Mouse (Mus musculus) adrenal gland, adult 10 weeks (tissue): Measurements from ENCODE around the gene Olfr893. TPM values are rescaled to one million over a fixed set of nuclear protein-coding genes. Genes with fewer than 3 reads are reported as not detected.

Experiments
- polyA plus RNA-seq: library from polyadenylated mRNA; stranded (reverse); fragments of 350-450 nt; fragmentation: Illumina TruSeq; extraction: RNeasy Lipid Tissue Mini Kit (QIAGEN cat#74804); gene quantifications from one replicate; pipeline ENCODE4 v1.2.3, GENCODE M21; 2014; ENCODE audit warnings: low read depth, low replicate concordance

The Olfr893 gene
- not detected for polyA plus RNA-seq

GRCm38 (mm10) chr9:38208065-38208464, at the start of gene Olfr893:
Olfr893 (plus strand) TSS chr9:38208365.

DNA sequence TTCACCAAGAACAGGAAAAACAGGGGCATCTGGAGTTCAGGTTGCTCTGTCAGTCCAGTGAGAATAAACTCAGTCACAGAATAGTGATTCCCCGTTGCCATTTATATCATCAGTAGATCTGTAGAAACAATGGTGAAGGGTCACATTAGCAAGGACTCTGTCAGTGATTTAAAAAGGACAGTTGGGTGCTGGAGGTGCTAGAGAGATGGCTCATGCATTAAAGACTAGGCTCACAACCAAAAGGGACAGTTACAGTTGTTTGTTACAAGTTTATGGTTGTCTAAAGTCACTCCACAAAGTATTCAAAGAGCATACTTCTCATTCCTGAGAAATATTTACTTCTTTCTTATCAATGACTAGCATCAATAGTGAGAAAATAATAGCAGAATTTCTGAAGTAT, 27.4 kb upstream of the Olfr893 start, which contains the start of gene Olfr891:
TSS of gene Olfr891 (minus strand) at position 101 of the 400 bp plus-strand sequence.

GRCm38 (mm10) chr9:38217755-38218154, 9.6 kb downstream of the Olfr893 start, which contains the start of gene Olfr894:
Olfr894 (plus strand) TSS chr9:38218055.

DNA sequence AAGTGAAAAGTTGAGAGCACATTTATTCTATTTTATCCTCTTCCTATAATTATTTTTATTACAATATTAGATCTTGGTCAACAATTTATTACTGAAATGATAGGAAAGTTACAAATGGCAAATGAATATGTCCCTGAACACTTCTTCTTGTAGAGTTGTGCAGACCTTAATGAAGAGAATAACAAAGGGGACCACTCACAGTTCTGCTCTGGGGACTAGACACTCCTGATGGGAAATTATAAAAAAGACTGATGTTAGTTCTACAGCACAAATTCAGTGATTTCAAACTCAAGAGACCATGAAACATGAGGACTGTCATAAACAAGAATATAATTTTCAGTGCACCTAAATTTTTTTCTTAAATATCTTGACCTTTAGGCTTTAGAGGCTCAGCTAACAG, 44.3 kb downstream of the Olfr893 start, which contains the start of gene Olfr143:
TSS of gene Olfr143 (plus strand) at position 301 of the 400 bp plus-strand sequence.

Other genes with a start within 250 kb of the Olfr893 start
- not detected for gene Olfr881, start 216.5 kb upstream of the Olfr893 start, polyA plus RNA-seq
- gene Olfr883, start 182.6 kb upstream of the Olfr893 start, polyA plus RNA-seq: not detected
- gene Olfr884, start 161.8 kb upstream of the Olfr893 start, polyA plus RNA-seq: not detected
- gene Olfr885, start 147.0 kb upstream of the Olfr893 start, polyA plus RNA-seq: not detected
- gene Olfr887, start 124.3 kb upstream of the Olfr893 start, polyA plus RNA-seq: not detected
- gene Olfr888, start 100.2 kb upstream of the Olfr893 start, polyA plus RNA-seq: not detected
- gene Olfr889, start 93.2 kb upstream of the Olfr893 start, polyA plus RNA-seq: not detected
- gene Olfr890, start 65.8 kb upstream of the Olfr893 start, polyA plus RNA-seq: not detected
- not detected for gene Olfr891, start 27.5 kb upstream of the Olfr893 start, polyA plus RNA-seq
- gene Olfr894, start 9.7 kb downstream of the Olfr893 start, polyA plus RNA-seq: not detected
- gene Olfr143, start 44.4 kb downstream of the Olfr893 start, polyA plus RNA-seq: not detected
- not detected for gene Olfr895, start 59.5 kb downstream of the Olfr893 start, polyA plus RNA-seq
- not detected for gene Olfr896-ps1, start 82.7 kb downstream of the Olfr893 start, polyA plus RNA-seq
- not detected for gene Olfr25, start 120.7 kb downstream of the Olfr893 start, polyA plus RNA-seq
- not detected for gene Olfr898, start 140.0 kb downstream of the Olfr893 start, polyA plus RNA-seq
- not detected for gene Olfr250, start 158.5 kb downstream of the Olfr893 start, polyA plus RNA-seq
- gene Olfr251, start 168.7 kb downstream of the Olfr893 start, polyA plus RNA-seq: not detected
- gene Olfr147, start 193.3 kb downstream of the Olfr893 start, polyA plus RNA-seq: not detected
- gene Olfr901, start 221.1 kb downstream of the Olfr893 start, polyA plus RNA-seq: not detected
- not detected for gene Olfr902, start 239.3 kb downstream of the Olfr893 start, polyA plus RNA-seq